24 mouse cellular contexts compared by ENCODE assay signal in genomic region chr5:48139488-48139862, GRCm38 (mm10).
A peak's percentile ranks its signal among the peaks of the same experiment; 100 is the strongest.
DNase-seq lines count a peak whose midpoint lies in the region; ATAC-seq and TF ChIP-seq lines count a peak whose summit lies in the region.
"Had no signal": no experiment of that assay in that cellular context is flagged by ENCODE, and none has a peak within 500 bp of the region (broad histone marks: within the 10 kb centered on the region; RNA-seq: fewer than 3 reads in every experiment).

No protein-coding gene starts in this region.

- H3K36me3 ChIP-seq in midbrain, embryonic 10.5 days: no peaks in the 10 kb centered on the region
- no peaks in the 10 kb centered on the region for H3K36me3 ChIP-seq in midbrain, embryonic 16.5 days (ENCODE audit: control insufficient read depth, insufficient read depth, low read length)
- H3K36me3 ChIP-seq in midbrain, embryonic 12.5 days: no peaks in the 10 kb centered on the region
- H3K36me3 ChIP-seq: heart, embryonic 13.5 days; neural tube, embryonic 12.5 days had no signal

- 8% methylated on average over 6 of the region's 6 CpGs for WGBS in midbrain, embryonic 10.5 days
- 7% methylated on average over 6 of the region's 6 CpGs for WGBS in midbrain, embryonic 16.5 days
- WGBS in midbrain, embryonic 12.5 days: 2% methylated on average over 6 of the region's 6 CpGs

- H3K27ac ChIP-seq in midbrain, embryonic 10.5 days (replicated peaks): peak overlapping the region; percentile 55; the same call in 1 of the 2 replicates
- no peak overlapping the region for H3K27ac ChIP-seq in midbrain, embryonic 16.5 days (ENCODE audit: low read length)
- no peak overlapping the region; the same call in 1 of the 2 replicates for H3K27ac ChIP-seq in midbrain, embryonic 12.5 days (replicated peaks)
- no peak overlapping the region for H3K27ac ChIP-seq in gastrocnemius, adult 2 months
- H3K27ac ChIP-seq: heart, embryonic 13.5 days; kidney, postnatal 0 days; liver, embryonic 14.5 days; macrophage; neural tube, embryonic 12.5 days had no signal

- TF ChIP-seq CTCF in gastrocnemius, adult 2 months (IDR thresholded peaks at IDR 0.05): no peak

- no peak overlapping the region for H3K9ac ChIP-seq in midbrain, embryonic 16.5 days (ENCODE audit: low read depth, low read length)
- no peak overlapping the region for H3K9ac ChIP-seq in midbrain, embryonic 12.5 days (replicated peaks)
- H3K9ac ChIP-seq: heart, embryonic 13.5 days; liver, embryonic 14.5 days; neural tube, embryonic 12.5 days had no signal

- intact Hi-C loops in gastrocnemius, adult 2 months (cut with DNase I): loop anchor here (10.0 kb wide), 1 partner anchor 1125 kb away; no protein-coding TSS in a partner anchor

- ATAC-seq in midbrain, embryonic 16.5 days: no peak
- peak; percentile 68 for ATAC-seq in midbrain, embryonic 12.5 days (ENCODE audit: low FRiP score, low read depth)
- no peak for ATAC-seq in monocyte, adult 5-6 weeks (replicated peaks; ENCODE audit: insufficient number of reproducible peaks, low FRiP score, low TSS enrichment, poor library complexity, severe bottlenecking)
- ATAC-seq: activated CD4-positive, CD25-positive, alpha-beta regulatory T cell, adult 4 months had no signal

- H3K4me2 ChIP-seq in midbrain, embryonic 16.5 days (ENCODE audit: low read length): no peak overlapping the region
- no peak overlapping the region for H3K4me2 ChIP-seq in midbrain, embryonic 12.5 days (replicated peaks)
- H3K4me2 ChIP-seq: heart, embryonic 13.5 days; neural tube, embryonic 12.5 days had no signal

- H3K4me1 ChIP-seq in midbrain, embryonic 10.5 days: peaks cover 58% of the 10 kb centered on the region
- H3K4me1 ChIP-seq in midbrain, embryonic 16.5 days (ENCODE audit: control insufficient read depth, insufficient read depth, low read length): peaks cover 7% of the 10 kb centered on the region
- H3K4me1 ChIP-seq in midbrain, embryonic 12.5 days: peaks cover 25% of the 10 kb centered on the region

- H3K27me3 ChIP-seq in midbrain, embryonic 10.5 days (ENCODE audit: low read depth, poor library complexity, severe bottlenecking): peaks cover 80% of the 10 kb centered on the region
- H3K27me3 ChIP-seq in midbrain, embryonic 16.5 days (ENCODE audit: control insufficient read depth, insufficient read depth, low read depth, low read length): no peaks in the 10 kb centered on the region
- H3K27me3 ChIP-seq in midbrain, embryonic 12.5 days: peaks cover 36% of the 10 kb centered on the region
- H3K27me3 ChIP-seq: heart, embryonic 13.5 days; neural tube, embryonic 12.5 days had no signal

- no peaks in the 10 kb centered on the region for H3K9me3 ChIP-seq in midbrain, embryonic 10.5 days (replicated peaks)
- no peaks in the 10 kb centered on the region for H3K9me3 ChIP-seq in midbrain, embryonic 16.5 days (replicated peaks; ENCODE audit: control insufficient read depth, low read length, poor library complexity, severe bottlenecking)
- H3K9me3 ChIP-seq in midbrain, embryonic 12.5 days: no peaks in the 10 kb centered on the region
- H3K9me3 ChIP-seq: heart, embryonic 13.5 days; neural tube, embryonic 12.5 days had no signal

- H3K4me3 ChIP-seq in midbrain, embryonic 10.5 days: 0 out of 2 replicates have a peak overlapping the region, but pooled peaks have one; percentile 2
- H3K4me3 ChIP-seq in midbrain, embryonic 16.5 days (ENCODE audit: low read depth, low read length): no peak overlapping the region
- H3K4me3 ChIP-seq in midbrain, embryonic 12.5 days: no peak overlapping the region
- H3K4me3 ChIP-seq in gastrocnemius, adult 2 months: no peak overlapping the region
- H3K4me3 ChIP-seq: heart, embryonic 13.5 days; myocyte; neural tube, embryonic 12.5 days had no signal

- DNase-seq in midbrain, embryonic 10.5 days (ENCODE audit: low spot score): peak; percentile 40
- peak; percentile 47 for DNase-seq in embryo, embryonic 10.5 days (ENCODE audit: low spot score)
- peak; percentile 34 for DNase-seq in retina, postnatal 1 day
- no peak for DNase-seq in gastrocnemius, adult 2 months
- DNase-seq: adrenal gland, adult 2 months; adrenal gland, postnatal 36 days; B cell, adult 2 months; cerebellum, adult 2 months; cerebellum, postnatal 14 days; kidney, adult 18-20 months; liver; lung, adult 2 months; thymus, adult 2 months; thymus, postnatal 36 days had no signal
